Mouse (Mus musculus) G1E (cell line): Measurements from ENCODE around the gene Dlx3.

Experiments
- CTCF ChIP-seq: IDR thresholded peaks from 2 replicates; pipeline ENCODE4 v1.5.1; 2012; ENCODE audit warnings: low read depth, low read length, inconsistent platforms, mixed read lengths
- POLR2AphosphoS5 ChIP-seq: IDR thresholded peaks from 2 replicates; pipeline ENCODE4 v1.6.1; 2012; ENCODE audit warnings: low read depth, low read length, inconsistent platforms; ENCODE audit not compliant: insufficient replicate concordance

- TF ChIP-seq CTCF: no peak
- no peak for TF ChIP-seq POLR2AphosphoS5
Measured at GRCm38 (mm10) chr11:95165857-95166256, 45.9 kb downstream of the Dlx3 start.
